In genomic region chr4:142081631-142082283, GRCm38 (mm10) we compare ENCODE assay signal across 9 mouse cellular contexts. TPM values are rescaled to one million over a fixed set of nuclear protein-coding genes. Genes with fewer than 3 reads are reported as not detected.
A peak's percentile ranks its signal among the peaks of the same experiment; 100 is the strongest.
DNase-seq lines count a peak whose midpoint lies in the region; ATAC-seq and TF ChIP-seq lines count a peak whose summit lies in the region.
"Had no signal": no experiment of that assay in that cellular context is flagged by ENCODE, and none has a peak within 500 bp of the region (broad histone marks: within the 10 kb centered on the region; RNA-seq: fewer than 3 reads in every experiment).

No protein-coding gene starts in this region.

- peak overlapping the region; percentile 57 for H3K27ac ChIP-seq in spleen, adult 2 months (ENCODE audit: insufficient read depth, low read length)
- H3K27ac ChIP-seq in heart, embryonic 11.5 days (ENCODE audit: low read depth, low read length) = no peak overlapping the region
- peak overlapping the region; percentile 62; the same call in 1 of the 2 replicates for H3K27ac ChIP-seq in kidney, postnatal 0 days
- H3K27ac ChIP-seq: midbrain, embryonic 12.5 days had no signal

- WGBS in spleen, adult 2 months = 38% methylated on average over 13 of the region's 13 CpGs
- WGBS in heart, embryonic 11.5 days (ENCODE audit: insufficient replicate concordance) = 49% methylated on average over 13 of the region's 13 CpGs
- 35% methylated on average over 13 of the region's 13 CpGs for WGBS in kidney, postnatal 0 days

- TF ChIP-seq CTCF in spleen, adult 2 months (IDR thresholded peaks at IDR 0.05; ENCODE audit: extremely low read depth, insufficient read depth, insufficient read length, insufficient replicate concordance) = no peak
- no peak for TF ChIP-seq CTCF in kidney, postnatal 0 days (IDR thresholded peaks at IDR 0.05; ENCODE audit: low read depth)

- no peak for TF ChIP-seq POLR2A in spleen, adult 2 months (IDR thresholded peaks at IDR 0.05; ENCODE audit: low read depth, low read length)

- H3K27me3 ChIP-seq in spleen, adult 2 months (ENCODE audit: control insufficient read depth, insufficient read depth, low read length) = peaks cover 4% of the 10 kb centered on the region; the same call in 1 of the 2 replicates
- 0 out of 2 replicates have a peak, but pooled peaks cover 6% of the 10 kb centered on the region for H3K27me3 ChIP-seq in heart, embryonic 11.5 days (ENCODE audit: control insufficient read depth, insufficient read depth, low read length)
- H3K27me3 ChIP-seq in kidney, postnatal 0 days (ENCODE audit: insufficient read depth, low read length) = no peaks in the 10 kb centered on the region

- no peaks in the 10 kb centered on the region for H3K9me3 ChIP-seq in heart, embryonic 11.5 days (replicated peaks; ENCODE audit: control insufficient read depth, low read length)
- no peaks in the 10 kb centered on the region for H3K9me3 ChIP-seq in kidney, postnatal 0 days (replicated peaks; ENCODE audit: low read length)
- H3K9me3 ChIP-seq: midbrain, embryonic 12.5 days had no signal

- H3K9ac ChIP-seq in heart, embryonic 11.5 days (ENCODE audit: low read depth, low read length) = 0 out of 2 replicates have a peak overlapping the region, but pooled peaks have one; percentile 6
- peak overlapping the region; percentile 18; the same call in 1 of the 2 replicates for H3K9ac ChIP-seq in kidney, postnatal 0 days (ENCODE audit: low read depth, low read length)
- H3K9ac ChIP-seq: midbrain, embryonic 12.5 days had no signal

- no peak for DNase-seq in spleen, adult 2 months (ENCODE audit: low read depth in 1 of 2, low spot score in 2 of 2)
- no peak for DNase-seq in spleen, postnatal 14 days (ENCODE audit: low spot score in 2 of 2)
- peak; percentile 63 for DNase-seq in kidney, postnatal 0 days (ENCODE audit: low spot score)
- no peak for DNase-seq in embryo, embryonic 9.5 days (ENCODE audit: extremely low spot score)
- no peak for DNase-seq in layer of hippocampus, adult 9-10 months (ENCODE audit: low spot score)
- no peak for DNase-seq in right cerebral cortex, postnatal 14 days

- peak overlapping the region; percentile 4 for H3K4me3 ChIP-seq in spleen, adult 2 months (ENCODE audit: extremely low read depth, insufficient read depth, insufficient read length)
- no peak overlapping the region for H3K4me3 ChIP-seq in heart, embryonic 11.5 days (ENCODE audit: low read depth, low read length)
- no peak overlapping the region for H3K4me3 ChIP-seq in kidney, postnatal 0 days (replicated peaks; ENCODE audit: low read depth, low read length)
- H3K4me3 ChIP-seq: midbrain, embryonic 12.5 days had no signal

- peaks cover 8% of the 10 kb centered on the region for H3K4me1 ChIP-seq in spleen, adult 2 months (ENCODE audit: control insufficient read depth, insufficient read depth, insufficient read length)
- peaks cover 50% of the 10 kb centered on the region for H3K4me1 ChIP-seq in heart, embryonic 11.5 days (ENCODE audit: control insufficient read depth, insufficient read depth, low read length)
- peaks cover 36% of the 10 kb centered on the region for H3K4me1 ChIP-seq in kidney, postnatal 0 days (replicated peaks; ENCODE audit: insufficient read depth, low read length)

- no peak for ATAC-seq in heart, embryonic 11.5 days (replicated peaks; ENCODE audit: insufficient number of reproducible peaks, low FRiP score, low TSS enrichment)
- no peak for ATAC-seq in kidney, postnatal 0 days (replicated peaks; ENCODE audit: low FRiP score, low read depth)
- peak; percentile 37 for ATAC-seq in megakaryocyte progenitor cell, adult 5-6 weeks (replicated peaks; ENCODE audit: poor library complexity)

- peak overlapping the region; percentile 19; the same call in 1 of the 2 replicates for H3K4me2 ChIP-seq in heart, embryonic 11.5 days
- peak overlapping the region; percentile 90 for H3K4me2 ChIP-seq in kidney, postnatal 0 days (ENCODE audit: low read length)
- H3K4me2 ChIP-seq: midbrain, embryonic 12.5 days had no signal

- H3K36me3 ChIP-seq in spleen, adult 2 months (ENCODE audit: control insufficient read depth, insufficient read depth, low read length) = no peaks in the 10 kb centered on the region
- H3K36me3 ChIP-seq in heart, embryonic 11.5 days (ENCODE audit: control insufficient read depth, insufficient read depth, low read length) = no peaks in the 10 kb centered on the region
- no peaks in the 10 kb centered on the region for H3K36me3 ChIP-seq in kidney, postnatal 0 days (ENCODE audit: insufficient read depth, low read length)
- H3K36me3 ChIP-seq: midbrain, embryonic 12.5 days had no signal

RNA-seq across cellular contexts. Expression of gene Tmem51, which starts 2.3 kb away (rescaled TPM):
- polyA plus RNA-seq in spleen, adult 2 months (2012; rRNA removed) = 21.0 and 22.2 TPM in 2 replicates
- 21.9 and 23.4 TPM in 2 replicates for polyA plus RNA-seq in heart, embryonic 11.5 days (2014; fragmentation: Nextera tagmentation; extraction: Ambion mirVana)
- 53.8 and 56.8 TPM in 2 replicates for polyA plus RNA-seq in kidney, postnatal 0 days (2015; fragmentation: Nextera tagmentation; extraction: Ambion mirVana)
- 0.47 TPM in 1 of 2 replicates, not detected in the other for total RNA-seq in megakaryocyte progenitor cell, adult 5-6 weeks (2015)
- 0.41 and 0.87 TPM in 2 replicates for total RNA-seq in megakaryocyte progenitor cell, adult 5-6 weeks (2017)
